Mouse (Mus musculus) thymus, postnatal 0 days (tissue): ENCODE results near the gene Jup. TPM values are rescaled to one million over a fixed set of nuclear protein-coding genes. Genes with fewer than 3 reads are reported as not detected.

Experiments used
- DNase-seq: peaks from one replicate; pipeline ENCODE4 v3.0.0-alpha.2; 2015; ENCODE audit warnings: low spot score
- polyA plus RNA-seq: library from polyadenylated mRNA; unstranded; fragments of >200 nt; fragmentation: Nextera tagmentation; extraction: Ambion mirVana; gene quantifications from 2 replicates; pipeline ENCODE4 v1.2.1, GENCODE M21; 2015

The Jup gene
- 94.2 and 95.3 TPM in 2 replicates for polyA plus RNA-seq

DNA sequence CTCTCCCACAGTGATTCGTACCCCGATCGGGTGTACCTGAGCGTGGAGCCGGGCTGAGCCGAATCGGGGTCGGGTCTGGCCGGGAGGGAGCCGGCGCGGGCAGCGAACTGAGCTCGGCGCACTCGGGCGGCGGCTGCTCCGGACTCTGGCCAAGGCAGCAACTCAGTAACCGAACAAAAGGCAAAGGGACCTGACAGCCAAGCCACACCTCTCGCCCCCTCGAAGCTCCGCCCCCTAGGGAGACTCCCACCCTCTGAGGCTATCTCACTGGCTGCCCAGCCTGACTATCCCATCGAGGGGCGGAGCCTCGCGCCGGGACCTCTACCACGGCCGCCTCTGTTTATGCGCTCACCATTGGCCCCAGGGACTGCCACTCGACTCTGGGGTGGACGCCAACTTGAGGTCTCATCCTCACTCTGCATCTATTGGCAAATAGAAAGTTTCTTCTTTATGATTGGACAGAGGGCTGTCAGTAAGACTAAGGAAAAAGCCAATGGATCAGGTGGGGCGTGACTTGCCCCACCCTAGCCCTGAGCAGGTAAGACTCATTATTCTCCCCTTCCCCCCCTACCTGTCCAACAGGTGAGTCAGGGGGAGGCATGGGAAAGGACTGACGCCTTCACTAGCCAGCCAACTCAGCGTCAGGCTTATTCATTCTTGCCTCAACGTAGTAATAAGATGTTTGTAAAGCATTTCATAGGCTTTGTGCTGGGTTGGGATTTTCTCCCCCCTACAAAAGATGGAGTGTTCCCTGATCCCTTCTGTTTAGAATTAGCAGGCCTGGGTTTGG, at the start of gene Jup:
TSS of gene Jup (minus strand) at position 164 of the 790 bp plus-strand sequence.
- DNase-seq: peak; percentile 98

DNA sequence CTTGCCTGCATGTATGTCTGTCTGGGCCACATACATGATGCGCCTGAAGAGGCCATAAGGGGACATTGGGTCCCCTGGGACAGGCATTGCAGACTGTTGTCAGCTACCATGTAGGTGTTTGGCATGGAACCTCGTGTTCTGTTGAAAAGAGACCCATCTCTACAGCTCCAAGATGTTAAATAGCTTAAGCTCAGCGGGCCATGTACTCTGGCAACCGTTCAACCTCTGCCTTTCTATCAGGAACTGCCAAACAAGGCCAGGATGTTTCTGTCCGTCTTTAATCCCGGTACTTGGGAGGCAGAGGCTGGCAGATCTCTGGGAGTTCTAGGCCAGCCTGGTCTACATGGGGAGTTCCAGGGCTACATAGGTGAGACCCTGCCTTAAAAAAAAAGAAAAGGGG, 45.1 kb upstream of the Jup start:
- no peak for DNase-seq

DNA sequence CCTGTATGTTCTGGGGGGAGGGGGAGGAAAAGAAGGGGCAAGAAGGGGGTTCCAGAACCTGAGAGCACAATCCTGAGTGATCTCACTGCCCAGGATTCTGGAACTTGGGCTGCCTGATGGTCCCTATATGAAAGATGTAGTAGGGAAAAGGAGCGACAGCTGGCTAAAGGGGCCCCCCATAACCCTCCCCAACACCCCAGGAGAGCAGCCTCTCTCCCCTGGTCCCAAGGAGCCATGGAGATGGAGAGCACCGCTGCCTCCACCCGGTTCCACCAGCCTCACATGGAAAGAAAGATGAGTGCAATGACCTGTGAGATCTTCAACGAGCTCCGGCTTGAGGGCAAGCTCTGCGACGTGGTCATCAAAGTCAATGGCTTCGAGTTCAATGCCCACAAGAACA, 44.2 kb upstream of the Jup start, which contains the start of the genes Nt5c3b and Klhl10:
TSS of gene Nt5c3b (minus strand) at position 12 of the 400 bp plus-strand sequence.
TSS of gene Klhl10 (plus strand) at position 121 of the 400 bp plus-strand sequence.
- DNase-seq: no peak

DNA sequence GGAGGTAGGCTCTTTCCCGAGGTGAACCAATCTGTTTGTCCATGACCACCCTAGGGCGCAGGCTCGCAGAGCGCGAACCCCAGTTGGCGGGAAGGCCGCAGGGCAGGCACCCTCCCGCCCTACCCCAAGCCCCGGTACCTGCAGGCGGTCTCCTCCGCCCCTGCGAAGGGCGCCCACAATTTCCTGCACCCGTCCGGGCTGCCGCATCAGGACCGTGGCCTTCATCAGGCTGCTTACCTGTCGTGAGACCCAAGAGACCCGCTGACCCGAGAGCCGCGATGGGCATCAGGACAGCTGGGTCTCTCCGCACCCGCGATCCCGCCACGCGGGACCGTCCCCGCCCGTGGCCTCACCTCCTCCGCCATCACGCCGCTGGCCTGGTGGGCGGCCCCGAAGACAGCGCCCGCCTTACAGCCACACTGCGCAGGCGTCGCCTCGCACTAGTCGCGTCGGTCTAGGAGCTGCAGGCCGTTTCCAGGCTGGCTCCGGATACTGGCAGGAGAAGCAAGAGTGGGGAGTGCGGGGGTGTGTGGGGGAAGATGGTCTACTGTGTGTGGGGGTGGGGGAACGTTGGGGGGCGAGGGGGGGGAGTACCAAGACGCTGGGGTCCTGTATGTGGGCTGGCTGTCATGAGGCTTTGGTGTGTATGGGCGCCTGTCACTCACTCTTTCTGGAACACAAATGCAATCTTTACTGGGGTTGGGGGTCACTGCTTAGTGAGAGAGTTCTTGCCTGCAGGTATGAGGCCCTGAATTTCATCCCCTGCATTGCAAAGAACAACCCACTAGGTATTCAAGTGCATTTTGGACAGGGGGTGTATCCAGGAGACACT, 43.3 kb upstream of the Jup start:
- DNase-seq: peak; percentile 89

DNA sequence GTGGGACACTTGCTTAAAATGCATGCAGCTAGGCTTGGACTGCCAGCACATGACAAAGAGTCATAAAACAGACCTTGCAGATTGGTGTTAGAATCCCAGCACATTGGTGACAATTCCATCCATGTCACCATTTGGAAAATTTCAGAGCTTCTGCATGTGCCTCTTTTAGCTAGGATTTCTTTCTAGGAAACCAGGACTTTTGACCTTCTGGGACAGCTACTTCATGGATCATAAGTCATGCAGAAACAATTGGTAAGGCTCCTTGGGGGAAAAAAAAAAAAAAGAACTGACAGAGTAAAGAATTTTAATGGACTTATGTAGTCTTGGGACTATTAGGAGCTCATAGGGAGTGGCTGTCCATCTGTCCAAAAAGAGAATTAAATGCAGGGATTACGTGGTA, 40.3 kb upstream of the Jup start:
- no peak for DNase-seq

DNA sequence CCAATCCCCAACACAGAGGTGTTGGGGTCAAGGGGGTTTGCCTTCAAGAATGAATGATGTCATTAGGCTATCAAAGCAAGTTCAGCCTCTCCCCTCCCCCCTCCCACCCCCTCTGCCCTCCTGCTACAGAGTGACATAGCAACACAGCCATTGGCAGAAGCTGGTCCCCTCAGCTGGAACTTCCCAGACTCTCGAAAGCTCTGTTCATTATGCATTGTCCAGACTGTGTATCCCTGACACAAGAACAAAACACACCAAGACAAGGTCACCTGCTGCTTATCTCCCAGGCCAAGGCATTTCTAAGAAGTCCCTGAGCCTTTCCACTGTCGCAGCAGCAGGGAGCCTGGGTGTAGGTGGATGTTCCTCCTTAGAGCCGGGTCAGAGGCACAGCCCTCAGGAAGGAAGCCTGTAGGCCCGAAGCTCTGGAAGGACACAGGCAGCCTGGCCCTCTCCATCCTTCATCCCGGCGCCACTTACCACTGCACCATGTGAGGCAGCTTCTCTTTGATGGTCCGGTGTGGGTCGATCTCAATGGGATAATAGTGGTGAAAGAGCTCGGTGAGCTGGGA, 38.2 kb upstream of the Jup start:
- DNase-seq: no peak

DNA sequence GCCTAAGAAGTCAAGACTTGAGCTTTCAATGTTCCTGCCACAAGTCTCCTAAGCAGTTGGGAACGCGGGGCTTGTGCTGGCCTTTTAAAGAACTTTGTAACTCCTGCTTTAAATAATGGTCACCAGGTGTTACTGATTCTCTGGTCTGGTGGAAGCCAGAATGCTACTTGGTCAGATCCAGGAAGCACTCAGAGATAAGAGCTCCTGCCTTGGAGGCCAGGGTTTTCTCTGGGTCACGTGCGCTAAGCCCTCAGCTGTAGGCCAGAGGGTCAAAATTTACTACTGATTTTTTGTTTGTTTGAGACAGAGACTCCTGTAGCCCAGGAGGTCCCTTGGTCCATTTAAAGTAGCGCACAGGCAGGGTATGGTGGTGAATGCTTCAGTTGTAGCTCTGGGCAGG, 34.4 kb upstream of the Jup start:
- DNase-seq: no peak

DNA sequence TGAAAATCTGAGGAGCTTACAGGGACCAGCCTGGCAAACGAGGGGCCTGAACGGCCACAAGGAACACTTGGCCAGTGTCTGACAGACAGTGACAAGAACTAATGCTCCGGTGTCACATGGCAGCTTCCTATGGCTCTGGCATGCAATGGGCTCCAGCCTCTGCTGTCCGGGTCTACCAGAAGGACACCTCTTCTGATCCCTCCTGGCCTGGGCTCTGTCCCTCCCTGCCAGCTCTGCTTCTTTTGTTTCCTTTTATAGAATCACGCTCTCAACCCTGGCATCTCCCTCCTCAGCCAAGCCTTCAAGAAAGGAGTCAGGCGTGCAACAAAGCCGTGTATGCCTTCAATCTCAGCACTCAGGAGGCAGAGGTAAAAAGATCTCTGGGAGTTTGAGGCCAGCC, 32.5 kb upstream of the Jup start:
- DNase-seq: no peak

DNA sequence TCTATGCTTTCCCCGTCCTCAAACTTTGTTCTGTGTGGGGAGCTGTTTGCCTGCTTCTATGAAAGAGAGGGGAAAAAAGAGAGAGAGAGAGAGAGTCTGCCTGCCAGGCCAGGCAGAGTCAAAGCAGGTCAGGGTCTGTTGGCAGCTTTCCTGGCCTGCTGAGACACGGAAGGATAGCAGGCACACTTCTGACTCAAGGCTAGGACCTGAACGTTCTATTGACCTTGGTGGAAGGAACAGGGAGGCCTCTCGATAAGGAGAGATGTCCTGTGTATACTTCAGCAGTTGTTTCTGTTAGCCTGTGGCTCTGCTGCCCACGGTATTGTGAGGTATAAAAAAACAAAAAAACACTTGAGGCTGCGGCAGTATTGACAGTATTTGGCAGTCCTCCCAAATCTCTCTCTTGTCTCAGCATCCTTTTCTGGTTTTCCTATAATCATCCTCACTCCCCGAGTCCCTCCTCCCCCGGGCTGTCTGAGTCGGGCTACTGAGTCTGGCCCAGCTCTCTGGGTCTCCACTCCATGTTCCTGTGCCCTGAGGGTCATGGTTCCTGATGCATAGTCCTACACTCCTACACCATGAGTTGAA, 31.1 kb upstream of the Jup start:
- no peak for DNase-seq

DNA sequence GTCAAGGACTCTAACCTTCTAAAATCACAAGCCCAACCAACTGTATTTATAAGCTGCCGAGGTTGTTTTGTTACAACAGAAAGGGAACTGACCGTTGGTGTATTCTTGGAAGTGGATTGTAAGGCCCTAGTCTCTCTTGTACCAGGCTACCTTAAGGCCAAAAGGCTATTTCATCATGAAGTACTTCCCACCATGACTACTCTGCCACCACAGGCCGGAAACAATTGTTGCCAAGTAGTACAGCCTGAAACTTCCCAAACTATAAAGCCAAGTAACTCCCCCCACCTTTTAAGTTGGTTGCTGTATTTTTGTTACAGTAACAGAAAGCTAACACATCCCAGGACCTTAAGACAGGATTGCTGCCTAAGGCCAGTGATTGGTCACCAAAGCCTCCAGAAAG, 29.3 kb upstream of the Jup start:
- DNase-seq: no peak

DNA sequence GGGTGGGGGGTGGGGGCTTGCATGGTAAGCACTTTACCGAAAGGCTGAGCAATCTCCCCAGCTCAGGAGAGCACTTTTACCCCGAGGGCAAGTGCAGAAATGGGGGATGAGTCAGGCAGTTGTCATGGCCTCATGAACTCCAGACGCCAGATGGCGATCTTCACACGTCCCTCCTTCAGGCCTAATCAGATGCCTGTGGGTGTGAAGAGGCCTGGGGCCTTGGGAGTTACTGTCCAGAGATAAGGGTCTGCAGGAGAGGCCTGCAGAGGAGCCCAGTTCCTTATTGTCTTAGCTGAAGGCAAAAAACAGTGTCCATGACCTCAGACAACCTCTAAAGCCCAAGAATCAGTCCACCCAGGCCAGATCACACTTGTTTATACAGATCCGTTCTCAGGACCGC, 28.3 kb upstream of the Jup start:
- peak; percentile 55 for DNase-seq

DNA sequence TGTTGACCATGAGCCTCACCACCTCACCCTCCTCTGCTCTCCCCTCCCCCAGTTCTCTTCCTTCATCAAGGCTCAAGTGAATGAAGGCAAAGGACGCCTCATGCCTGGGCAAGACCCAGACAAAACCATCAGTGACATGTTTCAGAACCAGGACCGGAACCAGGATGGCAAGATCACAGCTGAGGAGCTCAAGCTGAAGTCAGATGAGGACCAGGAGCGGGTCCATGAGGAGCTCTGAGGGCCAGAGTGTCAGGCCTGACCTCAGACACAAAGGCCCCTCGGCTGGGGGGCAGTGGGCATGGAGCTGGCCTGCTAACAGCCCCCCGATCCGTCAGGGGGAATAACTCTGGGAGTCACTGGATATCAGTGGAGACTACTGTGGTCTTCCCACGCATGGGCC, 26.3 kb upstream of the Jup start:
- no peak for DNase-seq

DNA sequence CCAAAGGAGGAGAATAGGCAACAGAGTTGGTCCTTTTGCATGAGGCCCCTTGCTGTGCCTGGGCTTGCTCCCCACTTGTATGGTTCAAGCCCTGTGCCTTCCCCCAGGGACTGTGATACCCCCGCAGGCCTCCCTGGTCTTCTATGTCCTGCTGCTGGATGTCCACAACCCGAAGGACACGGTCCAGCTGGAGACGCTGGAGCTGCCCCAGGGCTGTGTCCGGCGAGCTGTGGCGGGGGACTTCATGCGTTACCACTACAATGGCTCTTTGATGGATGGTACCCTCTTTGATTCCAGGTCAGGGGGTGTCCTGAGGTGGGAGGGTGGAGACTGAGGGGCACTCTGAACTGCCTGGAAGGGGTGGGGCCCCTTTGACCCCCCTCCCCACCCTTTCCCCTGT, 24.0 kb upstream of the Jup start:
- DNase-seq: no peak

DNA sequence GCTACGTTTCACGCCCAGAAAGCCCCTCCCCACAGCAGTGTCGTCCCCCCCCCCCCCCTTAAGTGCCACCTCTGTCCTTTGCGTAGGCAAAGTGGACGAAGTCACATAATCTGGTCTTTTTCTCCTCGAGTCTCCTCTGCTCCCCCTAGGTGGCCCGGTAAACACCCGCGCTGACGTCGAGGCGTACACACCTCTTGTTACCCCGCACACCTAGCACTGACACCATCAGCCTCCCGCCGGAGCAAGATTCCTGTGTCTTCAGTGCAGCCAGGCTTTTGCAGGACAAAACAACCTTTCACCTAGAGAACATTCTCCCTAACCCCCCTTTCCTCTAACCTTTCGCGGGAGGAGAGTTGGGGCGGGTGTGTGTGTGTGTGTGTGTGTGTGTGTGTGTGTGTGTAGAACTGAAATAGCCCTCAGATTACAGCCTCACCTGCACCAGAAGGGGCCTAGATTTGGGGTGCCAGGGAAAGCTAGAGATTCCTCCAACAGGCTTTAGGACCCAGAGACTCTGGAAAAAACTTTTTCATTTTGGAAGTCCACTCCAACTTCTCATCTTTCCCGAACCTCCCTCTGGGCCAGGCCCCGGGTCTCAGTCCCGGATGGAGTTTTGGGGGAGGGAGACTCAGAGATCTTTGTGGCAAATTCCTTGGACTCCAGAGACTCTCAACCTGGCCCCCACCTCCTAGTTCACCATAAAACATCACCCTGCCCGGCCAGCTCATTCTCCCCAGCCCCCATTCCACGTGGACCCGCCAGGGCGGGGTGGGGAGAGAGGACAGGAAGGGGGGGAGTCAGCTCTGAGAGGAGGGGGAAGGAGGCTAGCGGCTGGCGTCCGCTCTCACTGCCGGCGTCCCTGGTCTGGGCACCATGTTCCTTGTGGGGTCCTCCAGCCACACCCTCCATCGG, 17.6 kb upstream of the Jup start, which contains the start of gene Fkbp10:
TSS of gene Fkbp10 (plus strand) at position 784 of the 909 bp plus-strand sequence.
- peak; percentile 28 for DNase-seq

DNA sequence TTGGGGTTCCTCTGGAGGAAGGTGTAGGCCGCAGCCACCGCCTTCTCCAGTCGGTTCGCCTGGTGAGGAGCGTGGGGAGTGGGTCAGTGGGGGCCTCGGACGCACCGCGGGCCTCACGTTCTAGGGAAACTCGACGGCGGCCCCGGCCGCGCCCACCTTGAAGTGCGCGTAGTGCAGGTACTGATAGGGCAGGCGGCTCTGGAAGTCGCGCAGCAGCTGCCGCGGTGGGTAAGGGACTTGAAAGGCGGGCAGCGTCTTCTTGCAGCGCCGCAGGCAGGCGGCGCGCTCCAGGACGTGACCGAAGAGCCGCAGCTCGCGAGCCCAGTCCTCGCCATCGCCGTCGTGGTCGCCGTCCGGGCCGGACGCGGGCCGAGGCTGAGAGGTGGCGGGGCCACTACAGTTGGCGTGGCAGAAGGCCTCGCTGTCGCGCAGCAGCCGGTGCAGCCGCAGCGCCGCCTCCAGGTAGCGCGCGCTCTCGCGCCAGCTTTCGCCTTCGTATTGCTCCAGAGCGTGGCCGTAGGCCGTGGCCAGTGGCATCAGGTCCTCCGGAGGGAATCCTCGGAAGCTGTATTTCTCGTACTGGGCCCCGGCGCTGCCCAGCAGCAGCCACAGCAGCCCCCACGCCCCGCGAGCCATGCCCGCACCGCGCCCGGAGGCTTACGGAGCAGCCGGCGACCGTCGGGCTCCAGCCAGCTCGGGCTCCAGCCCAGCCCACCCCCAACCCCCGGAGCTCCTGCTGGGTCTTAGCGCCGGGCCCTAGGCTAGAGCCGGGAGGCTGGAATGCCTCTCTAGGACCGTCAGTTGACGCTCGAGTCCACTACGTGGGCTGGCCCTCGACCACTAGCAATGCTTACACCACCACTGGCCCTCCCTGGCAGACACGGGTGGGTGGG, 16.7 kb upstream of the Jup start, which contains the start of gene P3h4:
TSS of gene P3h4 (minus strand) at position 816 of the 893 bp plus-strand sequence.
- DNase-seq: peak; percentile 64

DNA sequence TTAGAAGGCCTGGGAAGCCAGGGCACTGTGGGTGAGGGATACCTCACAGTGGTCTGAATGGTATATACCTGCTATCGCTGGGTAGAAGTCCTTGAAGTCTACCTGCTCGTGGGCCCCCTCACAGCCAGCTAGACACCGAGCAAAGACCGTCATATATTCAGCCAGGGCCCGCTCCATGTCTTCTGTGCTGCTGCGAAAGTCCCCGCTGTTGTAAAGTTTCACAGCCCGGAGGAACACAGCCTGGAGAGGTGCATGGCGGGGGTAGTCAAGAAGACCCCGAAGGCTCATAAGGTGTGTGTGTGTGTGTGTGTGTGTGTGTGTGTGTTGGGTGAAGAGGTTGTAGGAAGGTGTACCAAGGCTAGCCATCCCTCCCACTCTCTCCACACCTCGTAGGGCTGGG, 16.0 kb upstream of the Jup start:
- DNase-seq: no peak

DNA sequence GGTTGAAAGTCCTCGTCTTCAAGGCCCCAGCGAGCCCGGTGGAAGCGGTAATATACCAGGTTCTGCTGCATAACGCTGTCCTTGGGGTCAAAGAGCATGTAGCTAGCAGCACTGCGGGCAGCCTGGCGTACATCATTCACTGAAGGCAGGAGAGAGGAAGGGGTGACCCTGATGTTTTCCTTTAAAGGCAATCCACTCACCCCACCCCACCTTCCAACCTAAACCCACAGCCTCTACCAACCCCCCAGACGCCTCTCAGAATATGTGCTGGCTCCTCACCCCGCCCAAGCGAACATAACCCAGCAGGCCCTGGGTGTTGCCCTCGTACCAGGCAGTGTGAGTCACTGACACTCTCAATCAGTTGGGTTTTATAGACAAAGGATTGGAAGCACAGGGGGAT, 14.2 kb upstream of the Jup start:
- DNase-seq: peak; percentile 18

DNA sequence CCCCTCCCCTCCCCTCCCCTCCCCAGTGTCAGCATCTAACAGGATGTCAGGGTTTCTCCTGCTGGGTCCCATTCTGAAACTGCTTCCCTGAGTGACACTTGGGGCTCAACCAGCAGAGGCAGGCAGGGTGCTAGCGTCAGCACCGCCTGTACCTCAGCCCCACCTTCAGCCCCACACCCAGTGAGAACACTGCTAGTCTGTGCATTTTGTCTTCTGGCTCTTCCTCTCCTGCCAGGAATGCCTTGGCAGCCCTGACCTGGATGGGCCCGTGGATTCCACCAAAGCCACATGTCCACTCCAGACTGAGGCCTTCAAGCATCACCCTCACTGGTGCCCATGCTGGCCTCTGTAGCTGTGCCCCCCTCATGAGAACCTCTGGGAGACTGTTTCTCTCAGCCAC, 12.1 kb upstream of the Jup start:
- DNase-seq: peak; percentile 69

DNA sequence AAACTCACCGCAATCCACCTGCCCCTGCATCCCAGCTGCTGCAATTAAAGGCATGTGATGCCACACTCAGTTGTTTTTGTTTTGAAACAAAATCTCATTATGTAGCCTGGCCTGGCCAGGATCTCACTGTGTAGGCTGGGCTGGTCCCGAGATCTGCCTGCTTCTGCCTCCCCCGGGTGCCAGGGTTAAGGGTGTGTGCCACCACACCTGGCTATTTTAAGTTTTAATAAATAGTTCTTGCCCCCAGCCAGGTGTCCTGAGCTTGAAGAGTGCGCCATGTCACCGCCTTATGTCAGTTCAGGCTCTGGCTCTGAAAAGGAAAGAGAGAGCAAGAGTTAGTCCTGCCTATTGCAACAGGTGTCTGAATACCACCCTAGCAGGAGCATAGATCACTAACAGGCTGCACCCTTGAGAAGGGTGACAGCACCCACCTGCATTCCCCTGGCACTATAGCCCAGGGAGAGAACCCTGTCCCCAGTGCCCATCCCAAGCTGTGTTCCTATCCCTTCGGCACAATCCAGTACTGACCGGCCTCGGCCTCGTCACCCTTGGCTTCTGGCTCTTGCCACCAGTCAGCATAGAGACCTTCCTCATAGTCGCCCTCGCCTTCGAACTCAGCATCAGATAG, 11.4 kb upstream of the Jup start:
- DNase-seq: peak; percentile 48
